Mouse (Mus musculus) neutrophil, adult 5-6 weeks (primary cell): ENCODE measurements around the gene Dnm3. TPM values are rescaled to one million over a fixed set of nuclear protein-coding genes. Genes with fewer than 3 reads are reported as not detected.

Experiments
- ATAC-seq: fragments of 151-379, 151-347 bp; 2 replicates; pipeline ENCODE4 v1.8.0; 2017; ENCODE audit warnings: mild to moderate bottlenecking, moderate TSS enrichment; ENCODE audit not compliant: insufficient number of reproducible peaks, poor library complexity, low FRiP score, severe bottlenecking; ENCODE audit errors: extremely low read depth
- total RNA-seq: library from RNA; stranded (forward); fragments of 200-1000 nt; gene quantifications from 2 replicates; pipeline ENCODE4 v1.2.3, GENCODE M21; 2017

Gene Dnm3
- total RNA-seq, 1 experiment from 2014 or later: not detected

DNA sequence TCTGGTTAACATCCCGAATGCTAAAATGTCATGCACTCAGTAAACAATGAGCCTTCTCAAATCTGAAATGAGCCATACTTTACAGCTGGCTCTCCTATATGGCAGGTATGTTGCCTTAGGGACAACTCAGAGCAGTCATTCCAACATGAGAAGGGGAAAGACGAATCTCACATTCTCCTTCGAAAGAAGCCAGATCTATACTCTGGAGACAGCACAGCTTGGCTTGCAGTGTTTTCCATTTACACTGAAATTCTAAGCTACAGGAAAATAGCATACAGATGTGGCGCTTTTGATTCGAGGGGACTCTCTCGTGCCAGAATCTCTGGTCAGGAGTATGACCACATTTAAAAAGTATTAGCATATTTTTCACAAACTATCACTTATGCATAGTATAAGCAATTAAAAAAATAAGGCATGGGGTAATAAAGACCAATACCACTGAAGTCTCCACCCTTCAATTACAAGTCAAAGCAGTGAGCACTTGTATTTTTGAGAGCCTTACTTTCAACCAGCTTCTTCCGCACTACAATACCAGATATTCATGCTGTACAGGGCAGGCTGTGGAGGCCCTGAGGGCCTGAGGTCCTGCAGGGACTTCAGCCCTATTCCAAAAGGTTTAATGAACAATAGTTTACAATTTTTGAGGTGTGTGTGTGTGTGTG, 404.8 kb downstream of the Dnm3 start:
- ATAC-seq: no peak

DNA sequence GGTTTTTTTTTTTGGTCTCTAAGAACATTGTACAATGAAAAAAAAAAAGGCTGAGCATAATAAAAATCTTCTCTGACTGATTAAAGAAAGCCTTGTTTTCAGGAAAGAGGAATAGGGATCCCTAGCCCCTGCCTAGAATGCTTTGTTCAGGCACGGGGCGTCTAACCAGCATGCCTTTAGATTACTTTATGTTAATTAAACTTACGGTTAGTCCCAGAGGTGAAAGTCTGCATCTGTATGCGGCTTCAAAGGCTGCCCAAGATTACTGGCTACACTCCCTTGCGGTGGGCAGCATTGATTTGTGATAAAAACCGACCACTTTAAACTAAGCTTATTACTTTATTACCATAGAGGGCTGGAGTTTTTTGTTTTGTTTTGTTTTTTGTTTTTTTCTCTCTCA, 424.2 kb downstream of the Dnm3 start:
- no peak for ATAC-seq

DNA sequence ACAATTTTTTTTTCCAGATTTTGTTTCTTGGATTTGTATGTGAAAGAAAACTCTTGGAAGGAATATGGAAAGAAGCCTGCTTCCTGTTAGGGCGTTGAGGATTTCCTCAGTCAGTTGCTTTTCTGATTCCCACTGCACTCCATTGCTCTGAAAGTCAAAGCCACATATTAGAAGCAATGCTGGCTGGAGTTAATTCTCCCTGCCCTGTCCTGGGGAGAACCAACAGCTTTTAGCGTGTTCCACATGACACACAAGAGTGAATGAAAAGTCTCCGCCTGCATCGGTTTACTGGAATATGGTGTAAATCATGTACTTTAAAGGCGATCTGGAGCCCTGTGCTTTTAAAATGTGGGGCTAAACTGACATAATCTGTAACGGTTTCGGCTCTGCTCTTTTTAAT, 424.6 kb downstream of the Dnm3 start:
- ATAC-seq: no peak

DNA sequence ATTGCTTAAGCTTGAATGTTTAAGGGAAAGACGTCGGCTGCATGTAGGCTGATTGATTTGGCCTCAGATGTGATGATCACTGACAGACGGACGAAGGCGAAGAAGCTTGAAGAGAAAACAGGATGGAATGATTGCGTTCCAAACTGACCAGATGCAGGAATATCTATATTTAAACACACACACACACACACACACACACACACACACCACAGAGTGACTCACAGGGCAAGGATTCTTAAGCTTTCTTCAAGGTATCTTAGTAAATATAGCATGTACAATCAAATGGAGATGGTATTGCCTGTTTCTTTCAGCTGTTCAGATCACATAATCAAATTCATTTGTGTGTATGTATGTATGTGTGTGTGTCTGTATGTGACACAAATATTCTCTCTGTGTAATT, 425.1 kb downstream of the Dnm3 start:
- ATAC-seq: no peak

DNA sequence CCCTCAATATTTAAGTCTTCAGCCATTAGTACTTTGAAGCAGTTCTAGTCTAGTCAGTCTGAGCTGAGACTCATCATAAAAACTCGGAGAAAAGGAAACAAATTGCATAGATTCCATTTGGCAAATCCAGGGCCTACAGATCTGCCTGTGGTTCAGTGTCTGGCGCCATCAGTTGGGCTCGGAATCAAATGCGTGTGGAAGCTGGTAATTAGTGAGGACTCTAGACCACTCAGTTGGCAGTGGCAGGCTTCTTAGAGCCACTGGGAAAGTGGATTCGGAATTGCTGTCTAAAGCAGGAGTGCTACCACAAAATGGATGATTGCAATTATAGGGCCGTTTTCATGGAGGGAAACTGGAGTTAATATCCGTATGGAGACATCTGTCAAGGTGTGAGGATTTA, 425.7 kb downstream of the Dnm3 start:
- ATAC-seq: no peak

DNA sequence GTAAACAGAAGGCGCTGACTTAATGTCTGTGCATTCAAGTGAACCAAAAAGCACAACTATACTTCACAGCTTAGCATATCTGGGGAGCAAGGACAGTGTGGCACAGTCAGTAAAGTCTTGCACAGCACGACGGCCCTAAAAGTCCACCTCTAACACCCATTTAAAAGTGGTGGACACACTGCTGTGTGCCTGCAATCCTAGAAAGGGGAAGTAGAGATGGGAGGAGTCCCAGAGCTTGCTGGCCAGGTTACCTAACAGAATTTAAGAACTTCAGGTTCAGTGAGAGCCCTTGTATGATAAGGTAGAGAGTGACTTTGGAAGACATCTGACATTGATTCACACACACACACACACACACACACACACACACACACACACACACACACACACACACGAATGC, 426.1 kb downstream of the Dnm3 start:
- no peak for ATAC-seq

DNA sequence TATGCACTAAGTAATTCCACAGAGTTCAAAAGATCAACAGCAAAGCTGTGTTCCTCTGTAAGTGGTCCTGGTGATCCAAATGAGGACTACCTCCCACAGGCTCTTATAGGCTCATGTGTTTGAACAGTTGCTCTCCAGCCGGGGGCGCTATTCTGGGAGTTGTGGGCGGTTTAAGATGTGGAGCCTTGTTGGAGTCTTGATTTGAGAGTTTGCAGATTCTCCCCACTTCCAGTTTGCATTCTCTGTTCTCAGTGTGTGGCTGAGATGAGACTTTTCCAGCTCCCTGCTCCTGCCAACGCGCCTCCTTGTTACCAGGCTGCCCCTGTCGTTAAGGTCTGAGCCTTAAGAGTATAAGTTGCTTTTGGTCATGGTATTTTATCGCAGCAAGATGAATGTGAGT, 430.2 kb downstream of the Dnm3 start:
- no peak for ATAC-seq

DNA sequence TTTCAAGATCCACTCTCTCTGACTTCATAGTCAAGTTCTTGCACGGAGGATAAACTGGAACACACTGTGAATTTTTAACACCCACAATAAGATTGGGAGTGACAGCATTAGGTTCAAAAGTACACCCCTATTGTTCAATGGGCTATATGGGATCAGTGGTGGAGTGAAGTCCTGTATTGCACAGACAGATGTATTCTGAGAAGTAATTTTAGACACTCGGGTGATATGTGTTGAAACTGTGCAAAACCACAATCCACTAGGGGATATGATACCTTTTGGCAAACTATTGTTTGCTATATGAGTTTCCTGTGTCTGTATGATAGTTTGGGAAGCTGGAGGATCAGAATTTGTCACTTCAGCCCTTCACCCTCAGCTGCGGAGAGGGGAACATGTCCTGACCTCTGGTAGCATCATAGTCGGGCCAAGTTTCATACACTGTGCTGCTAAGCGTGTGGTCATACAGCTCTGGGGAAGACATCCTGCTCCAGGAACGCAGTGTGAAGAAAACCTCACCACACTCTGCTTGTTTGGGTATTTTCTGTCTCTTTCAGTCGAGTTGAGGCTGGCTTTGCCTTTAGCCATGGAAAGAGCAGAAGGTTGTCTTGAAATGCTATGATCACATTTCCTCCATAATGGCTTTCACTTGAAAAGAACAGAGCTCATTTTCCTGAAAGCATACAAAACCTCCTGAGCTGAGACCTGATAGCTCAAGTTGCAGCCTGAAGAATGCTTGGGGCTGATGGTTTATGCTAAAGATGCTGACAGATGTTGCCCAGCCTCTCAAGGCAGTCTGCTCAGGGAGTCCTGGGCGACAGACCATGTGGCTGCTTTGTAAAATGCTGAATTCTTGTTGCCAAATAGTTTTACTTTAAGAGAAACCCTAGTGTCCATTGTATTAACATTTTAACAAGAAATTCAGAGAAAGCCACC, 433.8 kb downstream of the Dnm3 start:
- ATAC-seq: no peak

DNA sequence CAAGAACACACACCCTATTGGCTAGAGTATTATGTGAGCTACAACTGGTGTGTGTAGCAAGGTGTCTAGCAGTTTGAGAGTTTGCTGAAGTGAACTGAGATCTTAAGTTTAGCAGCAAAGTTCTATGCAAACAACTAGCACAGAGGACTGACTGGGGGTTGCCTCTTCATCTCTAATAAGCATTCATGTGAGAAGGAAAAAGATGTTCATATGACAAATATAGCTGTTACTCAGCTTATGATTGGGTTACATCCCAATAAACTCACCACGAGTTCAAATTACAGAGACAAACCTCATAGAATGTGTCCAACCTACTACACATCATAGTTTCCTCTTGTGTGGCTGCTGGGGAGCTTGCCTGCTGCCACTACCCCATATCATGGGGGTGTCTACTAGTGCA, 434.6 kb downstream of the Dnm3 start:
- no peak for ATAC-seq

DNA sequence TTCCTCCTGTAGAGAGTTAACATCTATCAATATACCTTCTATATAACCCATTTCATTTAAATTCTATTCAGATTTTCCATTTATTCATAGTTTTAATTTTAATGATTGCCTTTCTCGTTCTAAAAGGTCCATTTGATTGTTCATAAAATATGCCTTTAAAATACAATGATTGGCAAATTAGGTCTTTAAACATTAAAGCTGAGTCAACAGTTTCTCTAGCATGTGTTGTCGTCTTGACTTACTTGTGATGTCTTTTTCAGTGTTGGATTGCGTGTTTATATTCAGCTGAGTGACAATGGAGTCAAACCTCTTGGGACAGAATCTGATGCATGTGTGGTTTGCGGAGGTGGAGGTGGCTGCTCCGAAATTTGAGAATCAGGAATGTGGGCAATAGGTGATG, 435.4 kb downstream of the Dnm3 start:
- ATAC-seq: no peak

DNA sequence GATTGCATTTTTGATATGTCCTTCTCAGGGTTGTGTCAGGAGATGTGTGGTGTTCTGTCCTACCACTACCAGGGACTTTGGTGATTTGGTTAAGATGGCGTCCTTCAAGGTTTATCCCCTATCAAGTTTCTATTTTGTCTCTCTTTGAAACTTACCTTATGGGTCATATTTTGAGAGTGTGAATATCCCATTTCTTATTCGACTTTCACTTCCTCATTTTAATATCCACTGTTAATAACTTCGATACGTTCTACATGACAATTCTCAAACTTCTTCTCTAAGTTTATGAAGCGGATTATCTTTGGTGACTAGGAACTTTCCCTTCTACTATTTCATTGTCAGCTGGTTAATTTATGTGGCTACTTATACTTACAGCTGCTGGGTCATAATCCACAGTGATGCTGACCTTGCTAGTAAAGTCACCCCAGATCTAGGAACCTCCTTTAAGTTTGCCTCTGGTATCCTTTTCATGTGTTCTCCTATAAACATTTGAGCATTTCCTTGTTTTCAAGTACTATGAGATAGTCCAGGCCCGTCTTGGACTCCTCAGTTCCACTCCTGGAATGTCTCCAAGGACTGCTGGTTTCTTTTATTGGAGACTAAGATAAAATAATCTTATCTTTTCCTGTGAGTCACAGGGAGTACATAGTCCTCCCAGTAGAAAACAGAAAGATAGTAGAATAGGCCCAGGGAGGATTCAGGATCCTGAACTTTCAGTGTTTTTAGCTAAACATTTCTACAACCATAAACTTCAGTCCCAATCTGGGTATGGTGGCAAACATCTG, 437.2 kb downstream of the Dnm3 start:
- ATAC-seq: no peak

DNA sequence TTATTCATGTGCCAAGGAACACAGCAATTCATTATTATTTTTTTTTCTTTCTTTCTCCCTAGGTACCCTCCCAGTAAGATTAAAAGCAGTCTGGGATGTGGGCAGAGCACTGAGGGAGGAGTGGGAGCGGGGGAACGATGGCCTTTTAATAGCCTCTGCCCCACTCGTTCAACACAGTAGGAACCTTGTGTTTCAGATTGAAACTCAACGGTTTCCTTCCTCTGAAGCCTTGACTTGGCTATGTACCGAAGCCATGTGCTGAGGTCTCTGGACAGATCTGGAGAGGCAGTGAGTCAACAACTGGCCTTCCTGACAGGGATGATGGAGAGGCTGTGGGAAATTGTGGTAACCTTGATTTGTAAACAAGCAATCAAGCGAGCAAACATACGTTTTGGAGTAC, 438.0 kb downstream of the Dnm3 start:
- ATAC-seq: no peak

DNA sequence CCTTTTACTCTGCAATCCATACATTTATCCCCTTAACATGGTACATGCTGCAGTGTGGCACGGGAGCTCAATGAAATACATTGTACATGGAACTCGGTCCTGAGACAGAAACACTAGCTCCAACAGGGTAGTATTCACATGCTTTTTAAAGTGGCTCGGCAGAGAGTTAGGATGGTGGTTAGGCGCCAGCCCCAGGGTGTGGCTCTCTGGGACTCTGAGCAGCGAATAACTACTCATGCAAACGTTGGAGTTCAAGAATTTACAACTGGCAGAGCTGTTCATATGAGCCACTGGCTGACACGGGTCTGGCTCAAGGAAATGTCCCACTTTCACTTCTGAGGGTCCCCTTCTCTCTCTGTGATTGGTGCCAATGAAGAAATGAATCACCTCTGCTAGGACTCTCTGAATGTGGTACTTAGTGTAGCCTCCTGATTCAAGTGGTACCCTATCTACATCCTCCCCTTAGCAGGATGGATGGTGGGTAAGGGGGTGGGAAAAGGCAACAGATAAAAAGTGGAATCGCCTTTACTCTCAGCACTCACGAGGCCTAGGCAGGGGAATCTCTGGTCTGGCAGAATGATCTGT, 438.7 kb downstream of the Dnm3 start:
- ATAC-seq: no peak

DNA sequence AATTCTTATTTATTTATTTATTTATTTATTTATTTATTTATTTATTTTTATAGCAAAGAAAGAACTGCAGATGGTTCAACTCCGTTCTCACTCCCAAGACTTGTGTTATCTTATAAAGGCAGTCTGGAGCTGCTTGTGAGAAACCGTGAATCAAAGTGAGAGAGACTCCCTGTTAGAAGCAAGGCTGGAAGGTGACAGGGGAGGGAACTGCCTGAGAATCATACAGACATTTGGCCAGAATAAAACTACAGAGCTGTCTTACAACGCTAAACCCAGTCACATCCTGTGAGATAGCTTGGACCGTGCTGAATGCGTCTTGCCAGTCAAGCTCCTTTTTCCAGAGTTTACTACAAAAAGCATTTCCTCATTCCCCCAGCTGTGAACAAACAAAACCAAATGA, 439.4 kb downstream of the Dnm3 start:
- ATAC-seq: no peak

DNA sequence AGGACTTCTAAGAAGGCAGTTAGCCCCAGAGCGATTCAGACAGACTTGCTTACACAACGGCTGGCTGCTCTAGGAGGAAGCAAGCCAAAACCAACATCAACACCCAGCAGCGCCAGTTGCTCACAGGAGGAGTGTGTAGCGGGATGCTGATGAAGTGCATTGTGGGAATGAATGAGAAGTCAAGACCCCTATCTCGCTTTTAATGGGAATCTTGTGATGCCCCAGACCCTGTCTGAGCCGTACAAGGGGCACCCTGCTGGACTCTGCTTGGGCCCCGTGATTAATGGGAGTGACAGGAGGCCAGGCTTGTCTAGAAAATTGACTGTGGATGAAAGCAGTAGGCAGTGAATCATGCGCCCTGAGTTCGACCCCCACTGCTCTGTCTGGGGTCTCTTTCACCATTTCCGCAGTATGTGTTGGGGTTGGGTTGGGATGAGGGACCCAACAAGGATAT, 439.8 kb downstream of the Dnm3 start:
- ATAC-seq: no peak

DNA sequence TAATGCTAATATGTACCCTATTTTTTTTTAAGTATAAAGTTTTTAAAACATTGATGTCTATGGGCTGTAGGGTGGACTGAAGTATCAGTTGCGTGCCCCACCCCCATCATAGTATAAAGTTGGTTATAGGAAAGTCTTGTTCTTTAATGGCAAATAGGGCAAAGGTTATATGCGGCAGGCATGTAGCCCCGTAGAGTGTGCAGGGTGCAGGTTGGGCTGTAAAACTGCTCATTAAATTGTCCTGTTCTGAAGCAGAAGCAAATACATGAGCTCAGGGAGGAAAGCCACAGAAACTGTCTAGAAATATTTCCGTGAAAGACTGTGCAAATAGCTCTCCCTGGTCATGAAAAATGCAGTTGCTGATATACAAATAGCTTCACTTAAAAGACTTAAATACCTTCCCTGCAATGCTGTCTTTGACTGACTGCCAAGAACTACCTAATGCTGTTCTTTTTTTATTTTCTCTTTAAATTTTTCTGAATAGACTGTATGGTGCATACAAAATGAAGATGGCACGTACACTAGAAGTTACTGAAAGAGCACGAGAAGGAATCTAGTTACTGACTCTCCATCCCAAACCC, 440.6 kb downstream of the Dnm3 start:
- ATAC-seq: no peak

DNA sequence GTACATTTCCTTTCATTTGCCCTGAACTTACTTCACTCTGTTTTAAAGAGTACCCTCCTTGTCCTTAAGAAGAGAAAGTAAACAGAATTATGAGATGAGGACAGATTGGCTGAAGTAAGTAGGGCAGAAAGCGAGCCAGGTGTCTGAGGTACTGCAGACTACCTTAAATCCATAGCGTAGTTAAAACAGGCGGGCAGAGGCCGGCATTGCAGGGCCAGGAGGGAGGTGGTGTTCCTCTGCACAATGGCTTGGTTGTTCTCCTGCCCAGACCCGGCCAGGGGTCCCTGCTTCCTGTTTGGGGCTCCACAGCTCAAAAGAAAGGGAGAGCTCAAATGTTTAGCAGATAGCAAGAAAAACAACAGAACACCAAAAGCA, 441.4 kb downstream of the Dnm3 start:
- no peak for ATAC-seq

DNA sequence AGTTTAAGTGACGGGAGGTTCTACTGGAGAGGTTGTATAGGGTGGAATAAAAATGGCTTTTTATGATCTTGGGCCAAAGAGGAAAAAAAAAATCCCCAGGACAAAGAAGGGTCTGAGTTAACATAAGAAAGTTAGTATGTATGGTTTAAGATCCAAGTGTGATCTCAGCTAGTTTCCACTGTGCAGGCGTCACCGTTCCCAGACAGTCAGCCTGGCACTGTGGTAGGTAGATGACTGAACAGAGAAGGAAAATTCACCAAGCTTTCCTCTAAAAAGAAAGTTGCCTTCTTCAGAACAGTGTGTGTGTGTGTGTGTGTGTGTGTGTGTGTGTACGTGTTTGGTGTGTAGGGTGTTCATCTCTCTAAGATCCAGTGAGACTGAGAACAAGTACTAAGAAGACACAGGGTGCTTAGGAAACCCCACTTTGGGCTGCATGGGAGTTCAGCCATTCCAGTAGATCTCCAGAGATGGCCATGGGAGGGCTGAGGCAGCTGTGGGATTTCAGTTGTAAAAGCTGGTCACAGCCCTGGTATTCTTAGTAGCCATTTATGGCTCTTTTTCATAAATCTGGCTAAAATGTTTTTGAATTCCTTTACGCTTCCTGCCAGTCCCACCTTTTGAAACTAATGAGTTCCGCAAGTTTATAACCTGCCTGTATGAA, 441.9 kb downstream of the Dnm3 start:
- ATAC-seq: no peak
